Mouse (Mus musculus) intestine, embryonic 16.5 days (tissue): ENCODE measurements around the gene Lmo7. TPM values are rescaled to one million over a fixed set of nuclear protein-coding genes. Genes with fewer than 3 reads are reported as not detected.

ENCODE experiments used
- ATAC-seq: fragments of 200-750 bp; cut with Nextera tagmentation; 2 replicates; pipeline ENCODE4 v1.8.0; 2017; ENCODE audit warnings: moderate TSS enrichment, moderate library complexity
- H3K27ac ChIP-seq: fragments of 300-500 bp; sonication (generic); 2 replicates; pipeline ENCODE4 v1.5.1; 2014; ENCODE audit warnings: mild to moderate bottlenecking, low read length
- H3K27me3 ChIP-seq: fragments of 300-500 bp; sonication (generic); replicated peaks from 2 replicates; pipeline ENCODE4 v1.6.1; 2014; ENCODE audit warnings: low read length, control low read depth, mixed read lengths; ENCODE audit not compliant: control insufficient read depth, insufficient read depth
- H3K36me3 ChIP-seq: fragments of 300-500 bp; sonication (generic); 2 replicates; pipeline ENCODE4 v1.6.1; 2014; ENCODE audit warnings: low read length, control low read depth; ENCODE audit not compliant: control insufficient read depth, insufficient read depth
- H3K4me1 ChIP-seq: fragments of 300-500 bp; sonication (generic); 2 replicates; pipeline ENCODE4 v1.6.1; 2014; ENCODE audit warnings: low read length, control low read depth, mixed read lengths; ENCODE audit not compliant: control insufficient read depth, insufficient read depth
- H3K4me2 ChIP-seq: fragments of 300-500 bp; sonication (generic); 2 replicates; pipeline ENCODE4 v1.6.1; 2014; ENCODE audit warnings: low read depth, low read length, control low read depth
- H3K4me3 ChIP-seq: fragments of 300-500 bp; sonication (generic); 2 replicates; pipeline ENCODE4 v1.5.1; 2014; ENCODE audit warnings: mild to moderate bottlenecking, low read length
- H3K9ac ChIP-seq: fragments of 300-500 bp; sonication (generic); 2 replicates; pipeline ENCODE4 v1.6.1; 2014; ENCODE audit warnings: low read depth, low read length
- H3K9me3 ChIP-seq: fragments of 300-500 bp; sonication (generic); 2 replicates; pipeline ENCODE4 v1.6.1; 2016; ENCODE audit warnings: low read length, control low read depth; ENCODE audit not compliant: control insufficient read depth
- WGBS: fragments of 180-500 bp; shearing (Covaris S2); extraction: QIAGEN DNeasy Blood & Tissue Kit; methylation state at CpG from one replicate; pipeline ENCODE4 v1.1.7; 2014; 5-methylcytosine and 5-hydroxymethylcytosine counted together
- polyA plus RNA-seq: library from polyadenylated mRNA; unstranded; fragments of >200 nt; fragmentation: Nextera tagmentation; extraction: Ambion mirVana; gene quantifications from 2 replicates; pipeline ENCODE4 v1.2.1, GENCODE M21; 2015

Gene Lmo7
- polyA plus RNA-seq, 1 experiment from 2014 or later: 19.4 TPM

GRCm38 (mm10) chr14:101872846-101873245 is 143.1 kb downstream of the Lmo7 start:
- peak; percentile 87 for ATAC-seq
- Histone ChIP-seq H3K36me3 (no peaks in the 10 kb centered on the region), H3K27ac (peak overlapping the region; percentile 38), H3K9ac (no peak overlapping the region), H3K9me3 (no peaks in the 10 kb centered on the region), H3K27me3 (no peaks in the 10 kb centered on the region), H3K4me1 (peaks cover 22% of the 10 kb centered on the region), H3K4me3 (no peak overlapping the region), H3K4me2 (no peak overlapping the region)
- 42% methylated on average over 3 of the region's 3 CpGs for WGBS

GRCm38 (mm10) chr14:101878346-101879049 is 148.7 kb downstream of the Lmo7 start:
- Histone ChIP-seq H3K27me3 (no peaks in the 10 kb centered on the region), H3K9ac (no peak overlapping the region), H3K27ac (peak overlapping the region; percentile 72), H3K4me2 (no peak overlapping the region), H3K4me3 (no peak overlapping the region), H3K36me3 (no peaks in the 10 kb centered on the region), H3K9me3 (no peaks in the 10 kb centered on the region), H3K4me1 (0 out of 2 replicates have a peak, but pooled peaks cover 2% of the 10 kb centered on the region)
- peak; percentile 83 for ATAC-seq
- 45% methylated on average over 8 of the region's 8 CpGs for WGBS

- Histone ChIP-seq H3K27me3 (no peaks in the 10 kb centered on the region), H3K27ac (peak overlapping the region; percentile 72), H3K9me3 (no peaks in the 10 kb centered on the region), H3K4me1 (0 out of 2 replicates have a peak, but pooled peaks cover 2% of the 10 kb centered on the region), H3K4me3 (no peak overlapping the region), H3K4me2 (no peak overlapping the region), H3K9ac (no peak overlapping the region), H3K36me3 (no peaks in the 10 kb centered on the region)
- ATAC-seq: peak; percentile 77
- WGBS: 34% methylated on average over 7 of the region's 7 CpGs
Measured at GRCm38 (mm10) chr14:101879050-101879694, 149.4 kb downstream of the Lmo7 start.

- no peak overlapping the region for H3K27ac ChIP-seq
- H3K27me3 ChIP-seq: no peaks in the 10 kb centered on the region
- H3K4me1 ChIP-seq: no peaks in the 10 kb centered on the region
- peaks cover 6% of the 10 kb centered on the region for H3K36me3 ChIP-seq
- ATAC-seq: peak; percentile 60
- 23% methylated on average over 5 of the region's 5 CpGs for WGBS
- H3K9me3 ChIP-seq: no peaks in the 10 kb centered on the region
- no peak overlapping the region for H3K9ac ChIP-seq
- no peak overlapping the region for H3K4me2 ChIP-seq
- H3K4me3 ChIP-seq: no peak overlapping the region
Measured at GRCm38 (mm10) chr14:101882966-101883365, 153.2 kb downstream of the Lmo7 start.

GRCm38 (mm10) chr14:101883787-101884186 is 154.0 kb downstream of the Lmo7 start:
- Histone ChIP-seq H3K36me3 (peaks cover 6% of the 10 kb centered on the region), H3K4me2 (no peak overlapping the region), H3K9ac (no peak overlapping the region), H3K27ac (no peak overlapping the region), H3K9me3 (no peaks in the 10 kb centered on the region), H3K4me1 (no peaks in the 10 kb centered on the region), H3K27me3 (no peaks in the 10 kb centered on the region), H3K4me3 (no peak overlapping the region)
- 80% methylated on average over 6 of the region's 6 CpGs for WGBS
- ATAC-seq: no peak

GRCm38 (mm10) chr14:101886320-101886719 is 156.6 kb downstream of the Lmo7 start:
- H3K9ac ChIP-seq: no peak overlapping the region
- H3K9me3 ChIP-seq: no peaks in the 10 kb centered on the region
- H3K36me3 ChIP-seq: peaks cover 6% of the 10 kb centered on the region
- H3K4me3 ChIP-seq: no peak overlapping the region
- WGBS: 97% methylated on average over 10 of the region's 10 CpGs
- no peak overlapping the region for H3K27ac ChIP-seq
- no peaks in the 10 kb centered on the region for H3K4me1 ChIP-seq
- no peak overlapping the region for H3K4me2 ChIP-seq
- 0 out of 2 replicates have a peak, but pooled peaks have one; percentile 17 for ATAC-seq
- no peaks in the 10 kb centered on the region for H3K27me3 ChIP-seq

GRCm38 (mm10) chr14:101891903-101892448 is 162.2 kb downstream of the Lmo7 start:
- Histone ChIP-seq H3K27me3 (no peaks in the 10 kb centered on the region), H3K9ac (no peak overlapping the region), H3K9me3 (no peaks in the 10 kb centered on the region), H3K36me3 (no peaks in the 10 kb centered on the region), H3K4me1 (no peaks in the 10 kb centered on the region), H3K4me3 (no peak overlapping the region), H3K27ac (no peak overlapping the region), H3K4me2 (no peak overlapping the region)
- peak; percentile 92 for ATAC-seq
- 67% methylated on average over 10 of the region's 10 CpGs for WGBS

- ATAC-seq: no peak
- no peak overlapping the region for H3K9ac ChIP-seq
- H3K36me3 ChIP-seq: no peaks in the 10 kb centered on the region
- no peak overlapping the region for H3K4me3 ChIP-seq
- WGBS: 84% methylated on average over 8 of the region's 8 CpGs
- H3K4me1 ChIP-seq: no peaks in the 10 kb centered on the region
- H3K9me3 ChIP-seq: no peaks in the 10 kb centered on the region
- no peak overlapping the region for H3K4me2 ChIP-seq
- no peaks in the 10 kb centered on the region for H3K27me3 ChIP-seq
- H3K27ac ChIP-seq: no peak overlapping the region
Measured at GRCm38 (mm10) chr14:101892496-101892895, 162.7 kb downstream of the Lmo7 start.

GRCm38 (mm10) chr14:101893215-101893614 is 163.5 kb downstream of the Lmo7 start:
- Histone ChIP-seq H3K27me3 (no peaks in the 10 kb centered on the region), H3K9me3 (no peaks in the 10 kb centered on the region), H3K9ac (no peak overlapping the region), H3K4me3 (no peak overlapping the region), H3K27ac (no peak overlapping the region), H3K36me3 (no peaks in the 10 kb centered on the region), H3K4me2 (no peak overlapping the region), H3K4me1 (no peaks in the 10 kb centered on the region)
- no peak for ATAC-seq
- 85% methylated on average over 6 of the region's 6 CpGs for WGBS
